18 mouse cellular contexts compared by ENCODE assay signal in the genomic region with DNA sequence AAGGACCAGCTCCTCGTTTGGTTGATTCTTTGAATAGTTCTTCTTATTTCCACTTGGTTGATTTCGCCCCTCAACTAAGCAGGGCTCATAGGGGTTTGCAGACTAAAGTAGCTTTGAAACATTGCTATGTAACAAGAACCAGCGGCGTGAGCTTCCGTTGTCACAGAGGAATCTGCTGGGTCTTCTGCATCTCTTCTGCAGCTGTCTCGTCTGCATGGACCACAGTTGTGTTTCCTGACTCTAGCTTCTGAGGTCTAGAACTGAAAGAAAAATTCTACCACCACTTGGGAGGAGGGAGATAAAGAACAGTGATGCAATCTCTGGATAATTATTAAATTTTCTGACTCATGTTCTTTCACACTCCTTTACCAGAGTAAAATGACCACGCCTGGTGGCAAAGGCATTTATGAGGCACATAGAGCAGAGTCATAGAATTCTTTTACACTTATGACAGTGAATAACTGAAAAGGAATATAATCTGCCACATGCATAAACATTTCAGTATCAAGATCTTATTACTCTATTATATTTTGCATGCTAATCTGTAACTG.
DNase-seq lines count a peak whose midpoint lies in the region; ATAC-seq and TF ChIP-seq lines count a peak whose summit lies in the region.
"Had no signal": no experiment of that assay in that cellular context is flagged by ENCODE, and none has a peak within 500 bp of the region (broad histone marks: within the 10 kb centered on the region; RNA-seq: fewer than 3 reads in every experiment).

No protein-coding gene starts in this region.

- H3K4me3 ChIP-seq in hindbrain, embryonic 14.5 days (replicated peaks; ENCODE audit: low read length), result no peak overlapping the region
- no peak overlapping the region for H3K4me3 ChIP-seq in hindbrain, embryonic 13.5 days
- H3K4me3 ChIP-seq: embryonic facial prominence, embryonic 15.5 days; forebrain, embryonic 15.5 days; heart, embryonic 12.5 days; hindbrain, embryonic 10.5 days had no signal

- H3K27me3 ChIP-seq in hindbrain, embryonic 14.5 days (ENCODE audit: control insufficient read depth, insufficient read depth, low read length), result no peaks in the 10 kb centered on the region
- H3K27me3 ChIP-seq in hindbrain, embryonic 13.5 days, result no peaks in the 10 kb centered on the region
- no peaks in the 10 kb centered on the region for H3K27me3 ChIP-seq in Patski
- H3K27me3 ChIP-seq: embryonic facial prominence, embryonic 15.5 days; forebrain, embryonic 15.5 days; heart, embryonic 12.5 days had no signal

- DNase-seq in hindbrain, embryonic 14.5 days (ENCODE audit: low spot score), result peak; percentile 7
- peak; percentile 42 for DNase-seq in Patski (ENCODE audit: low read depth, low spot score)
- peak; percentile 14 for DNase-seq in large intestine, adult 2 months (ENCODE audit: low read depth, low spot score)
- DNase-seq in adrenal gland, postnatal 10 days, result no peak
- DNase-seq in adrenal gland, postnatal 36 days, result no peak
- DNase-seq in kidney, postnatal 36 days, result no peak
- DNase-seq: adrenal gland, postnatal 14 days; cerebellum, adult 2 months; cerebellum, postnatal 14 days; embryo, embryonic 11 days; gastrocnemius, postnatal 25 days had no signal

- no peak for ATAC-seq in hindbrain, embryonic 14.5 days (ENCODE audit: low FRiP score)
- no peak for ATAC-seq in hindbrain, embryonic 13.5 days (ENCODE audit: low FRiP score)
- peak; percentile 90 for ATAC-seq in Patski
- ATAC-seq: forebrain, embryonic 15.5 days; hindbrain, embryonic 16.5 days; inflammation-experienced regulatory T-cells, adult 6 months had no signal

- no peak for TF ChIP-seq CTCF in Patski (IDR thresholded peaks at IDR 0.05)

- H3K36me3 ChIP-seq in hindbrain, embryonic 14.5 days (replicated peaks; ENCODE audit: control insufficient read depth, insufficient read depth), result no peaks in the 10 kb centered on the region
- H3K36me3 ChIP-seq in hindbrain, embryonic 13.5 days, result no peaks in the 10 kb centered on the region
- H3K36me3 ChIP-seq: embryonic facial prominence, embryonic 15.5 days; forebrain, embryonic 15.5 days; heart, embryonic 12.5 days; hindbrain, embryonic 10.5 days had no signal

- CTCF ChIA-PET in Patski (lab: Charles Lee), result no interaction called here

- POLR2A ChIA-PET in Patski (lab: Charles Lee), result no interaction called here

- H3K4me1 ChIP-seq in hindbrain, embryonic 14.5 days (replicated peaks; ENCODE audit: control insufficient read depth, insufficient read depth, low read length), result no peaks in the 10 kb centered on the region
- no peaks in the 10 kb centered on the region for H3K4me1 ChIP-seq in hindbrain, embryonic 13.5 days (replicated peaks)
- H3K4me1 ChIP-seq: embryonic facial prominence, embryonic 15.5 days; forebrain, embryonic 15.5 days; heart, embryonic 12.5 days; hindbrain, embryonic 10.5 days had no signal

- no peak overlapping the region for H3K4me2 ChIP-seq in hindbrain, embryonic 14.5 days (replicated peaks)
- H3K4me2 ChIP-seq in hindbrain, embryonic 13.5 days, result no peak overlapping the region
- H3K4me2 ChIP-seq: embryonic facial prominence, embryonic 15.5 days; forebrain, embryonic 15.5 days; heart, embryonic 12.5 days had no signal

- H3K9me3 ChIP-seq in hindbrain, embryonic 14.5 days (ENCODE audit: control insufficient read depth, low read length), result no peaks in the 10 kb centered on the region
- H3K9me3 ChIP-seq in hindbrain, embryonic 13.5 days, result no peaks in the 10 kb centered on the region
- H3K9me3 ChIP-seq: embryonic facial prominence, embryonic 15.5 days; forebrain, embryonic 15.5 days; heart, embryonic 12.5 days; hindbrain, embryonic 10.5 days had no signal

- in situ Hi-C loops in Patski (cut with MboI; ENCODE audit: low pct_unique_long_range_greater_than_20kb), result no loop called here

- no peak overlapping the region for H3K27ac ChIP-seq in hindbrain, embryonic 14.5 days
- no peak overlapping the region for H3K27ac ChIP-seq in hindbrain, embryonic 13.5 days
- H3K27ac ChIP-seq: embryonic facial prominence, embryonic 15.5 days; forebrain, embryonic 15.5 days; hindbrain, embryonic 10.5 days had no signal

- 61% methylated on average over 7 of the region's 7 CpGs for WGBS in hindbrain, embryonic 14.5 days
- WGBS in hindbrain, embryonic 13.5 days, result 56% methylated on average over 7 of the region's 7 CpGs
- 62% methylated on average over 7 of the region's 7 CpGs for WGBS in large intestine, adult 2 months

- H3K9ac ChIP-seq in hindbrain, embryonic 14.5 days, result no peak overlapping the region
- no peak overlapping the region for H3K9ac ChIP-seq in hindbrain, embryonic 13.5 days
- H3K9ac ChIP-seq: embryonic facial prominence, embryonic 15.5 days; forebrain, embryonic 15.5 days; heart, embryonic 12.5 days had no signal

Comparison
In these comparisons a context has a peak if more than half of its experiments do, and no peak if none do; other contexts are left out.
1. DNase-seq: peak in hindbrain, embryonic 14.5 days (single experiment), Patski (single experiment) and large intestine, adult 2 months (single experiment); none in adrenal gland, postnatal 10 days (single experiment), adrenal gland, postnatal 36 days (0 of 2) and kidney, postnatal 36 days (0 of 2).